Mouse (Mus musculus) kidney, adult 18-20 months (tissue): ENCODE results near the gene Foxf1.

Experiments used
- DNase-seq: peaks from one replicate; pipeline ENCODE4 v3.0.0; 2021

Foxf1 gene

GRCm38 (mm10) chr8:121130522-121130921 is 46.3 kb downstream of the Foxf1 start:
- no peak for DNase-seq

DNA sequence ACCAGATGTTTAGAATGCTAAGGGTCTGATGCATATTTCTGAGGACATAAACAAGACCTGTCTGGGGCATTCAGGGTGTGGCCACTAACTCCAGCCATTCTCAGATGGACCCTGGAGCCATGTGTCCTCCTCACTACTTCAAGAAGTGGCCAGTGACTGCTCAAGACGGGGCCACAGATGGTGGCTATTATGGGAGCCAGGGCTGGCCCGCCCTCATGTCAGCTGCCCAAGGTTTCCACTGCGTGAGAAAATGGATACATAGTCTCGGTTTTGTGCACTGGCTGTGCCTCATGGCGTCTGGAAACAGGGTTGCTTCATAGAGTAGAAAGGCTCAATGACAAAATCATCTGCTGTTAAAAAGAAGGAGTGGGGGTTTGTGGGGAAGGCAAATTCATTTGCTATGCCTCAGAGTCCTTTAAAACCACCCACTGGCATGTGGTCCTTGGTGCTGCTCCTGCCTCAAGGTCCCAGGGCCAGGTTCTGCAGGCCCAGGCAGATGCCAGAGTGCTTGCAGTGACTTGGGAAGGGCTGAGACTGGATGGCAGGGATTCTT is 48.9 kb downstream of the Foxf1 start:
- DNase-seq: no peak

GRCm38 (mm10) chr8:121134102-121134501 is 49.9 kb downstream of the Foxf1 start:
- DNase-seq: no peak

GRCm38 (mm10) chr8:121134512-121134911 is 50.3 kb downstream of the Foxf1 start:
- no peak for DNase-seq

DNA sequence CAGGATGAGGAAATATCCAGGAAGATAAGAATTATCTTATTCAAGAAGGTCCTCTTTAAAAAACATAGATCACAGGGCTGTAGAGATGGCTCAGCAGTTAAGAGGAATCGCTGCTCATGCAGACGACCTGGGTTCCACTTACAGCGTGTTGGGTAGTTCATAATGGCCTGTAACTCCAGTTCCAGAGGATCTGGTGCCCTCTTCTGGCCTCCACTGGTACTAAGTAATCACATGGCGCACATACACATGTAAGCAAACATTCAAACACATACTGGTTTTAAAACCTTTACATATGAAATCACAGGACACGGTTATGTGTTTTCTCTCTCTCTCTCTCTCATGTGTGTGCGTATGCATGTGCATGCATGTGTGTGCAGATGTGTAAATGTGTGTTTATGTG is 52.7 kb downstream of the Foxf1 start:
- no peak for DNase-seq
